ENCODE assay signal across 18 mouse cellular contexts in genomic region chr10:84343536-84343935, GRCm38 (mm10).
"Had no signal": no experiment of that assay in that cellular context is flagged by ENCODE, and none has a peak within 500 bp of the region (broad histone marks: within the 10 kb centered on the region; RNA-seq: fewer than 3 reads in every experiment).

No protein-coding gene starts in this region.

- H3K4me1 ChIP-seq: midbrain, embryonic 10.5 days; neural tube, embryonic 13.5 days; neural tube, embryonic 15.5 days had no signal

- H3K9ac ChIP-seq: lung, embryonic 14.5 days; midbrain, embryonic 12.5 days; neural tube, embryonic 13.5 days; neural tube, embryonic 15.5 days had no signal

- H3K27ac ChIP-seq: midbrain, embryonic 10.5 days; midbrain, embryonic 12.5 days; neural tube, embryonic 13.5 days; neural tube, embryonic 15.5 days had no signal

- DNase-seq: lung, adult 18-20 months; lung, embryonic 14.5 days; lung, postnatal 10 days; lung, postnatal 4 days; midbrain, embryonic 14.5 days; retina, postnatal 1 day; right cerebral cortex, adult 18-20 months; right cerebral cortex, postnatal 25 days; right cerebral cortex, postnatal 4 days; spleen, adult 18-20 months; thymus, adult 2 months; thymus, postnatal 25 days; thymus, postnatal 4 days had no signal

- H3K4me3 ChIP-seq: midbrain, embryonic 10.5 days; midbrain, embryonic 12.5 days; myocyte; neural tube, embryonic 13.5 days; neural tube, embryonic 15.5 days had no signal

- H3K27me3 ChIP-seq: midbrain, embryonic 12.5 days; neural tube, embryonic 13.5 days; neural tube, embryonic 15.5 days had no signal

- H3K36me3 ChIP-seq: midbrain, embryonic 10.5 days; midbrain, embryonic 12.5 days; neural tube, embryonic 13.5 days; neural tube, embryonic 15.5 days had no signal
